ENCODE assay signal across 9 mouse cellular contexts in the genomic region with DNA sequence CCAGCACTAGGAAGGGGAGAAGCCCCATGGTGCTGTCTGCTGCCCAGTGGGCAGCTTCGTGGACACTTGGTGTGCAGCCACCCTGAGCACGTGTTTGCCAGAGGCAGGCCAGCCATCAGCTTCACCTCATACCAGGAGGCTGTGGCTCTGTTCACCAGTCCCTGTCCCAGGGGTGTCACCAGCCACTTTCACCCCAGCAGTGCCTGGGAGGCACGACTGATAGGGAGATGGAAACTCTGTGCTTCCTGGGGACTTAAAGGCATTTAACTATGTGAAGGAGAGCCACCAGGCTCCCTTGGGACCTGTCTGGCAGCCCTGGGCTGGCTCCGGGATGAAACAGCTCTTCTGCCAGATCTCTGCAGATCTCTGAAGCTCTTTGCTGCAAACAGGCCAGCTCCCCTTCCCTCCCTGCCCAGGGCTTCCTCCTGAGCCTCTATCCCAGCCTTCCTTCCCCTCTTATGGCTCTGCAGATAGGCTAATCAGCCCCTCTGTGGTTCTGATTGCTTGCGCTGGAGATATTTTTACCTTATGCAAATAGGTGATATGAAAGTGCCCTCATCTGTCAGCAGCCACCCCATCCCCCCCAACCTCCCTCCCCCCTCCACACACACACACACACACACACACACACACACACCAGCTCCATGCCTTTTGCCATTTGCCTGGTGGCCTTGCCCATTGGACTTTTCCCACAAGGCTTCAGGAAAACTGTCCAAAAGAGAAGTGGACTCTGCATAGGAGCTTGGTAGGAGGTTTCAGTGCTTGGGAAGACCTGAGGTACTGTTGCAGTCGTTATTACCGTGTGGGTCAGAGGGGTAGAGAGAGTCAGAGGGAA. TPM values are rescaled to one million over a fixed set of nuclear protein-coding genes. Genes with fewer than 3 reads are reported as not detected.
A peak's percentile ranks its signal among the peaks of the same experiment; 100 is the strongest.
DNase-seq lines count a peak whose midpoint lies in the region; ATAC-seq and TF ChIP-seq lines count a peak whose summit lies in the region.
"Had no signal": no experiment of that assay in that cellular context is flagged by ENCODE, and none has a peak within 500 bp of the region (broad histone marks: within the 10 kb centered on the region; RNA-seq: fewer than 3 reads in every experiment).

No protein-coding gene starts in this region.

- H3K9ac ChIP-seq in lung, embryonic 16.5 days (ENCODE audit: low read length) = no peak overlapping the region; the same call in 1 of the 2 replicates
- no peak overlapping the region for H3K9ac ChIP-seq in forebrain, postnatal 0 days
- 0 out of 2 replicates have a peak overlapping the region, but pooled peaks have one; percentile 1 for H3K9ac ChIP-seq in limb, embryonic 14.5 days (ENCODE audit: low read depth, low read length, severe bottlenecking)
- no peak overlapping the region for H3K9ac ChIP-seq in stomach, embryonic 14.5 days (replicated peaks; ENCODE audit: low read depth, low read length)

- TF ChIP-seq POLR2A in limb, embryonic 14.5 days (IDR thresholded peaks at IDR 0.05; ENCODE audit: borderline replicate concordance, extremely low read depth, insufficient read depth, insufficient read length) = no peak

- H3K4me2 ChIP-seq in lung, embryonic 16.5 days (ENCODE audit: low read depth, low read length) = no peak overlapping the region
- no peak overlapping the region for H3K4me2 ChIP-seq in forebrain, postnatal 0 days (ENCODE audit: low read depth)
- H3K4me2 ChIP-seq in limb, embryonic 14.5 days (replicated peaks; ENCODE audit: low read depth, low read length, severe bottlenecking) = no peak overlapping the region
- H3K4me2 ChIP-seq in stomach, embryonic 14.5 days (replicated peaks; ENCODE audit: low read depth, low read length) = no peak overlapping the region

- no peak overlapping the region for H3K4me3 ChIP-seq in lung, embryonic 16.5 days (ENCODE audit: low read length)
- H3K4me3 ChIP-seq in forebrain, postnatal 0 days (ENCODE audit: low read depth, low read length) = no peak overlapping the region
- H3K4me3 ChIP-seq in limb, embryonic 14.5 days (replicated peaks; ENCODE audit: low read length) = no peak overlapping the region
- no peak overlapping the region for H3K4me3 ChIP-seq in stomach, embryonic 14.5 days (ENCODE audit: low read depth, low read length)

- peak overlapping the region; percentile 54 for H3K27ac ChIP-seq in lung, embryonic 16.5 days (ENCODE audit: low read length)
- 0 out of 2 replicates have a peak overlapping the region, but pooled peaks have one; percentile 21 for H3K27ac ChIP-seq in forebrain, postnatal 0 days (ENCODE audit: low read depth, low read length)
- H3K27ac ChIP-seq in limb, embryonic 14.5 days (replicated peaks; ENCODE audit: low read depth, low read length) = no peak overlapping the region
- H3K27ac ChIP-seq in stomach, embryonic 14.5 days (ENCODE audit: low read length) = peak overlapping the region; percentile 58; the same call in 1 of the 2 replicates

- ATAC-seq in lung, embryonic 16.5 days (ENCODE audit: low read depth) = no peak
- ATAC-seq in forebrain, postnatal 0 days = no peak
- no peak for ATAC-seq in limb, embryonic 14.5 days (ENCODE audit: low FRiP score, low read depth)
- ATAC-seq in stomach, embryonic 14.5 days (ENCODE audit: insufficient number of reproducible peaks, insufficient read depth, low FRiP score, low read depth) = 0 out of 2 replicates have a peak, but pooled peaks have one; percentile 25
- no peak for ATAC-seq in monocyte, adult 5-6 weeks (replicated peaks; ENCODE audit: insufficient number of reproducible peaks, low FRiP score, low TSS enrichment, poor library complexity, severe bottlenecking)

- TF ChIP-seq CTCF in forebrain, postnatal 0 days (IDR thresholded peaks at IDR 0.05; ENCODE audit: low read depth) = no peak

- 33% methylated on average over 7 of the region's 7 CpGs for WGBS in lung, embryonic 16.5 days
- WGBS in forebrain, postnatal 0 days = 62% methylated on average over 7 of the region's 7 CpGs
- WGBS in limb, embryonic 14.5 days = 33% methylated on average over 6 of the region's 7 CpGs
- 48% methylated on average over 7 of the region's 7 CpGs for WGBS in stomach, embryonic 14.5 days

- no peaks in the 10 kb centered on the region for H3K9me3 ChIP-seq in lung, embryonic 16.5 days (ENCODE audit: control insufficient read depth, low read length)
- no peaks in the 10 kb centered on the region for H3K9me3 ChIP-seq in forebrain, postnatal 0 days (ENCODE audit: low read length)
- H3K9me3 ChIP-seq in limb, embryonic 14.5 days (ENCODE audit: control insufficient read depth, low read length) = no peaks in the 10 kb centered on the region
- no peaks in the 10 kb centered on the region; the same call in 1 of the 2 replicates for H3K9me3 ChIP-seq in stomach, embryonic 14.5 days (ENCODE audit: control insufficient read depth, low read depth, low read length)

- no peaks in the 10 kb centered on the region for H3K27me3 ChIP-seq in lung, embryonic 16.5 days (ENCODE audit: control insufficient read depth, insufficient read depth, low read depth, low read length)
- no peaks in the 10 kb centered on the region for H3K27me3 ChIP-seq in forebrain, postnatal 0 days (ENCODE audit: insufficient read depth, low read length)
- H3K27me3 ChIP-seq in limb, embryonic 14.5 days (ENCODE audit: control insufficient read depth, insufficient read depth, low read length) = no peaks in the 10 kb centered on the region
- no peaks in the 10 kb centered on the region for H3K27me3 ChIP-seq in stomach, embryonic 14.5 days (ENCODE audit: control insufficient read depth, insufficient read depth, low read length)

- no peak for DNase-seq in lung, postnatal 25 days (ENCODE audit: low spot score)
- DNase-seq in forebrain, postnatal 0 days = no peak
- no peak for DNase-seq in limb, embryonic 14.5 days (ENCODE audit: low spot score)
- no peak for DNase-seq in cerebellum, postnatal 25 days
- DNase-seq: kidney, adult 11 months; lung, postnatal 14 days had no signal

- no peaks in the 10 kb centered on the region for H3K36me3 ChIP-seq in lung, embryonic 16.5 days (ENCODE audit: control insufficient read depth, insufficient read depth, low read length)
- H3K36me3 ChIP-seq in forebrain, postnatal 0 days (ENCODE audit: insufficient read depth) = no peaks in the 10 kb centered on the region
- no peaks in the 10 kb centered on the region for H3K36me3 ChIP-seq in limb, embryonic 14.5 days (ENCODE audit: control insufficient read depth, insufficient read depth, low read length)
- H3K36me3 ChIP-seq in stomach, embryonic 14.5 days (ENCODE audit: control insufficient read depth, insufficient read depth, low read length) = no peaks in the 10 kb centered on the region

- peaks cover 34% of the 10 kb centered on the region for H3K4me1 ChIP-seq in lung, embryonic 16.5 days (replicated peaks; ENCODE audit: control insufficient read depth, insufficient read depth, low read length)
- H3K4me1 ChIP-seq in forebrain, postnatal 0 days (ENCODE audit: insufficient read depth) = peaks cover 5% of the 10 kb centered on the region; the same call in 1 of the 2 replicates
- H3K4me1 ChIP-seq in limb, embryonic 14.5 days (ENCODE audit: control insufficient read depth, insufficient read depth, low read length) = no peaks in the 10 kb centered on the region; the same call in 1 of the 2 replicates
- peaks cover 21% of the 10 kb centered on the region for H3K4me1 ChIP-seq in stomach, embryonic 14.5 days (ENCODE audit: control insufficient read depth, insufficient read depth, low read length)

RNA-seq across cellular contexts. Expression of gene Mmp15, which starts 8.3 kb away (rescaled TPM):
- 13.1 and 14.1 TPM in 2 replicates for polyA plus RNA-seq in lung, embryonic 16.5 days (2015; fragmentation: Nextera tagmentation; extraction: Ambion mirVana)
- 32.4 and 40.3 TPM in 2 replicates for total RNA-seq in forebrain, postnatal 0 days (2014; rRNA removed)
- 10.7 and 13.9 TPM in 2 replicates for polyA plus RNA-seq in forebrain, postnatal 0 days (2015; fragmentation: Nextera tagmentation; extraction: Ambion mirVana)
- polyA plus RNA-seq in limb, embryonic 14.5 days (2012; rRNA removed) = 12.6 and 16.9 TPM in 2 replicates
- polyA plus RNA-seq in limb, embryonic 14.5 days (2014; fragmentation: Nextera tagmentation; extraction: Ambion mirVana) = 10.5 and 11.8 TPM in 2 replicates
- polyA plus RNA-seq in stomach, embryonic 14.5 days (2014; fragmentation: Nextera tagmentation; extraction: Ambion mirVana) = 21.5 and 22.0 TPM in 2 replicates
- total RNA-seq in monocyte, adult 5-6 weeks (2017) = not detected in 3 replicates

RNA-seq across cellular contexts. Expression of gene Usb1, which starts 28.3 kb away (rescaled TPM):
- 39.6 and 45.5 TPM in 2 replicates for polyA plus RNA-seq in lung, embryonic 16.5 days (2015; fragmentation: Nextera tagmentation; extraction: Ambion mirVana)
- 30.8 and 66.0 TPM in 2 replicates for total RNA-seq in forebrain, postnatal 0 days (2014; rRNA removed)
- polyA plus RNA-seq in forebrain, postnatal 0 days (2015; fragmentation: Nextera tagmentation; extraction: Ambion mirVana) = 34.9 and 38.6 TPM in 2 replicates
- 46.6 and 61.0 TPM in 2 replicates for polyA plus RNA-seq in limb, embryonic 14.5 days (2012; rRNA removed)
- polyA plus RNA-seq in limb, embryonic 14.5 days (2014; fragmentation: Nextera tagmentation; extraction: Ambion mirVana) = 34.7 and 38.0 TPM in 2 replicates
- polyA plus RNA-seq in stomach, embryonic 14.5 days (2014; fragmentation: Nextera tagmentation; extraction: Ambion mirVana) = 38.0 and 44.2 TPM in 2 replicates
- 19.0 to 30.5 TPM (median 26.8 TPM) in 3 replicates for total RNA-seq in monocyte, adult 5-6 weeks (2017)

RNA-seq across cellular contexts. Expression of gene Zfp319, which starts 28.6 kb away (rescaled TPM):
- polyA plus RNA-seq in lung, embryonic 16.5 days (2015; fragmentation: Nextera tagmentation; extraction: Ambion mirVana) = 8.5 and 9.8 TPM in 2 replicates
- 11.8 and 15.7 TPM in 2 replicates for total RNA-seq in forebrain, postnatal 0 days (2014; rRNA removed)
- 10.7 and 13.4 TPM in 2 replicates for polyA plus RNA-seq in forebrain, postnatal 0 days (2015; fragmentation: Nextera tagmentation; extraction: Ambion mirVana)
- 13.8 and 17.4 TPM in 2 replicates for polyA plus RNA-seq in limb, embryonic 14.5 days (2012; rRNA removed)
- 8.4 and 9.2 TPM in 2 replicates for polyA plus RNA-seq in limb, embryonic 14.5 days (2014; fragmentation: Nextera tagmentation; extraction: Ambion mirVana)
- 7.4 and 8.3 TPM in 2 replicates for polyA plus RNA-seq in stomach, embryonic 14.5 days (2014; fragmentation: Nextera tagmentation; extraction: Ambion mirVana)
- 3.3 to 4.7 TPM (median 4.3 TPM) in 3 replicates for total RNA-seq in monocyte, adult 5-6 weeks (2017)

RNA-seq across cellular contexts. Expression of gene Tepp, which starts 50.0 kb away (rescaled TPM):
- 0.45 and 0.80 TPM in 2 replicates for polyA plus RNA-seq in lung, embryonic 16.5 days (2015; fragmentation: Nextera tagmentation; extraction: Ambion mirVana)
- total RNA-seq in forebrain, postnatal 0 days (2014; rRNA removed) = 1.2 and 1.3 TPM in 2 replicates
- 0.86 and 1.8 TPM in 2 replicates for polyA plus RNA-seq in forebrain, postnatal 0 days (2015; fragmentation: Nextera tagmentation; extraction: Ambion mirVana)
- 0.85 and 1.3 TPM in 2 replicates for polyA plus RNA-seq in limb, embryonic 14.5 days (2012; rRNA removed)
- 0.47 TPM in 1 of 2 replicates, not detected in the other for polyA plus RNA-seq in limb, embryonic 14.5 days (2014; fragmentation: Nextera tagmentation; extraction: Ambion mirVana)
- polyA plus RNA-seq in stomach, embryonic 14.5 days (2014; fragmentation: Nextera tagmentation; extraction: Ambion mirVana) = not detected in 2 replicates
- 2.5 TPM in 1 of 3 replicates, not detected in the others for total RNA-seq in monocyte, adult 5-6 weeks (2017)

RNA-seq across cellular contexts. Expression of gene Cngb1, which starts 54.0 kb away (rescaled TPM):
- 0.94 and 1.6 TPM in 2 replicates for polyA plus RNA-seq in lung, embryonic 16.5 days (2015; fragmentation: Nextera tagmentation; extraction: Ambion mirVana)
- total RNA-seq in forebrain, postnatal 0 days (2014; rRNA removed) = 0.33 and 0.85 TPM in 2 replicates
- 0.47 and 1.2 TPM in 2 replicates for polyA plus RNA-seq in forebrain, postnatal 0 days (2015; fragmentation: Nextera tagmentation; extraction: Ambion mirVana)
- polyA plus RNA-seq in limb, embryonic 14.5 days (2012; rRNA removed) = 0.24 and 0.67 TPM in 2 replicates
- polyA plus RNA-seq in limb, embryonic 14.5 days (2014; fragmentation: Nextera tagmentation; extraction: Ambion mirVana) = 0.52 and 0.55 TPM in 2 replicates
- polyA plus RNA-seq in stomach, embryonic 14.5 days (2014; fragmentation: Nextera tagmentation; extraction: Ambion mirVana) = 0.04 and 0.71 TPM in 2 replicates
- total RNA-seq in monocyte, adult 5-6 weeks (2017) = 0.11 TPM in 1 of 3 replicates, not detected in the others
